Mouse (Mus musculus) adrenal gland, adult 18-20 months (tissue): ENCODE data around the gene Fpr-rs6. TPM values are rescaled to one million over a fixed set of nuclear protein-coding genes. Genes with fewer than 3 reads are reported as not detected.

Experiments
- DNase-seq, 2 experiments: peaks; one replicate each; pipeline ENCODE4 v3.0.0; 2021 to 2022; ENCODE audit warnings: low spot score in 2 of 2
- long read RNA-seq, 2 experiments: library from polyadenylated mRNA; stranded (forward); transcript quantifications; one replicate each; pipeline ENCODE4 v2.0.0; 2021
- total RNA-seq, 2 experiments: library from RNA; stranded (reverse); gene quantifications; 1 replicate in 1 of 2; 2 replicates in 1 of 2; pipeline ENCODE4 v1.2.3; 2021

Fpr-rs6 gene
- total RNA-seq = not detected
- long read RNA-seq, experiment 1 = 0 reads
- long read RNA-seq, experiment 2 = 0 reads

GRCm38 (mm10) chr17:20182997-20183396 lies at the start of gene Fpr-rs6:
Gene Fpr-rs6, minus strand, starts transcription at chr17:20183097.
- no peak for DNase-seq

Other genes starting within 250 kb of the Fpr-rs6 start
- gene Vmn2r104, start 134.8 kb downstream of the Fpr-rs6 start, total RNA-seq = not detected
- not detected for gene Fpr-rs7, start 68.9 kb downstream of the Fpr-rs6 start, total RNA-seq
- gene Vmn2r105, start 52.0 kb upstream of the Fpr-rs6 start, total RNA-seq = not detected
- gene Vmn2r106, start 102.5 kb upstream of the Fpr-rs6 start, total RNA-seq = not detected
- gene Vmn2r107, start 162.1 kb upstream of the Fpr-rs6 start, total RNA-seq = not detected
- not detected for gene Vmn1r224, start 231.0 kb upstream of the Fpr-rs6 start, total RNA-seq